In the genomic region with DNA sequence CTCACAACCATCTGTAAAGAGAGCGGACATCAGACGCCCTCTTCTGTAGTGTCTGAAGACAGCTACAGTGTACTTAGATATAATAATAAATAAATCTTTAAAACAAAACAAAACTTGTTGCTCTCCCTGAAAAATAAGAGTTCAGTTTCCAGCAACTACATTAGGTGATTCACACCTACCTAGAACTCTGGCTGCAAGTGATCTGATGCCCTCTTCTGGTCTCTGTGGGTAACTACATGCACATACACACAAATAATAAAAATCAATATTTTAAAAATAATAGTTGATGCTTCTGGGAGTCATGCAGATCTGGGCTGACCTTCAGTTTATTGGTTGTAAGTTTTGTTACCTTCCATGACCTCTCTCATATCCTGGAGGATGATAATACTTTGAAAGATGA, we compare ENCODE assay signal across 12 mouse cellular contexts. TPM values are rescaled to one million over a fixed set of nuclear protein-coding genes. Genes with fewer than 3 reads are reported as not detected.
DNase-seq lines count a peak whose midpoint lies in the region; ATAC-seq lines count a peak whose summit lies in the region.
"Had no signal": no experiment of that assay in that cellular context is flagged by ENCODE, and none has a peak within 500 bp of the region (broad histone marks: within the 10 kb centered on the region; RNA-seq: fewer than 3 reads in every experiment).

No protein-coding gene starts in this region.

- DNase-seq in hindbrain, embryonic 14.5 days (ENCODE audit: low spot score): peak; percentile 58
- DNase-seq in hindbrain, embryonic 10.5 days (ENCODE audit: low spot score): no peak
- peak; percentile 77 for DNase-seq in 3T3-L1 (ENCODE audit: low read depth, low spot score)
- peak; percentile 70 for DNase-seq in CD4-positive helper T cell, adult 2 months (ENCODE audit: low read depth, low spot score)
- DNase-seq in adrenal gland, postnatal 4 days (ENCODE audit: low spot score in 2 of 2): no peak
- DNase-seq in adrenal gland, adult 18-20 months (ENCODE audit: low spot score in 2 of 2): no peak
- DNase-seq: adrenal gland, postnatal 14 days had no signal

- H3K4me2 ChIP-seq in hindbrain, embryonic 14.5 days (replicated peaks): no peak overlapping the region
- H3K4me2 ChIP-seq: hindbrain, embryonic 15.5 days; limb, embryonic 12.5 days had no signal

- no peaks in the 10 kb centered on the region for H3K9me3 ChIP-seq in hindbrain, embryonic 14.5 days (ENCODE audit: control insufficient read depth, low read length)
- H3K9me3 ChIP-seq in hindbrain, embryonic 10.5 days: no peaks in the 10 kb centered on the region
- H3K9me3 ChIP-seq: hindbrain, embryonic 15.5 days; limb, embryonic 12.5 days had no signal

- WGBS in hindbrain, embryonic 14.5 days: 69% methylated on average over 2 of the region's 2 CpGs
- WGBS in hindbrain, embryonic 10.5 days: 80% methylated on average over 2 of the region's 2 CpGs

- peaks cover 14% of the 10 kb centered on the region for H3K4me1 ChIP-seq in hindbrain, embryonic 14.5 days (replicated peaks; ENCODE audit: control insufficient read depth, insufficient read depth, low read length)
- peaks cover 13% of the 10 kb centered on the region for H3K4me1 ChIP-seq in hindbrain, embryonic 10.5 days (replicated peaks)

- H3K9ac ChIP-seq in hindbrain, embryonic 14.5 days: no peak overlapping the region
- H3K9ac ChIP-seq: hindbrain, embryonic 15.5 days; limb, embryonic 12.5 days had no signal

- H3K27me3 ChIP-seq in hindbrain, embryonic 14.5 days (ENCODE audit: control insufficient read depth, insufficient read depth, low read length): no peaks in the 10 kb centered on the region
- no peaks in the 10 kb centered on the region for H3K27me3 ChIP-seq in hindbrain, embryonic 10.5 days (ENCODE audit: insufficient read depth, poor library complexity, severe bottlenecking)
- H3K27me3 ChIP-seq: hindbrain, embryonic 15.5 days; limb, embryonic 12.5 days had no signal

- no peak overlapping the region for H3K27ac ChIP-seq in hindbrain, embryonic 14.5 days
- H3K27ac ChIP-seq in hindbrain, embryonic 10.5 days: no peak overlapping the region
- H3K27ac ChIP-seq: hindbrain, embryonic 15.5 days; limb, embryonic 12.5 days had no signal

- H3K36me3 ChIP-seq in hindbrain, embryonic 14.5 days (replicated peaks; ENCODE audit: control insufficient read depth, insufficient read depth): peaks cover 26% of the 10 kb centered on the region
- H3K36me3 ChIP-seq in hindbrain, embryonic 10.5 days: peaks cover 51% of the 10 kb centered on the region

- H3K4me3 ChIP-seq in hindbrain, embryonic 14.5 days (replicated peaks; ENCODE audit: low read length): no peak overlapping the region
- no peak overlapping the region for H3K4me3 ChIP-seq in hindbrain, embryonic 10.5 days
- H3K4me3 ChIP-seq: hindbrain, embryonic 15.5 days; limb, embryonic 12.5 days had no signal

- no peak for ATAC-seq in hindbrain, embryonic 14.5 days (ENCODE audit: low FRiP score)
- 0 out of 2 replicates have a peak, but pooled peaks have one; percentile 44 for ATAC-seq in erythroblast, adult 5-6 weeks (replicated peaks; ENCODE audit: low FRiP score, poor library complexity, severe bottlenecking)
- no peak for ATAC-seq in activated CD4-positive, CD25-positive, alpha-beta regulatory T cell, adult 4 months

RNA-seq across cellular contexts. Expression of gene Lsm2, which starts 2.6 kb away (rescaled TPM):
- polyA plus RNA-seq in hindbrain, embryonic 14.5 days (2014; fragmentation: Nextera tagmentation; extraction: Ambion mirVana): 92.9 and 97.8 TPM in 2 replicates
- polyA plus RNA-seq in hindbrain, embryonic 10.5 days (2016; fragmentation: Nextera tagmentation; extraction: Ambion mirVana): 278 and 314 TPM in 2 replicates
- total RNA-seq in erythroblast, adult 5-6 weeks (2015; ENCODE audit: low replicate concordance): 46.8 and 50.3 TPM in 2 replicates
- 11.2 and 16.7 TPM in 2 replicates for total RNA-seq in erythroblast, adult 5-6 weeks (2017; ENCODE audit: low replicate concordance)
- 10 to 100 TPM; 50.5 to 54.8 TPM for total RNA-seq in adrenal gland, postnatal 4 days (2021)
- 10 to 100 TPM; 45.5 to 61.3 TPM for polyA plus RNA-seq in activated CD4-positive, CD25-positive, alpha-beta regulatory T cell, adult 4 months (2017; shearing (Covaris generic))
- total RNA-seq in adrenal gland, adult 18-20 months (2021): 10 to 100 TPM; 31.9 to 34.5 TPM

RNA-seq across cellular contexts. Expression of gene Hspa1l, which starts 11.7 kb away (rescaled TPM):
- 1.9 TPM in 2 replicates for polyA plus RNA-seq in hindbrain, embryonic 14.5 days (2014; fragmentation: Nextera tagmentation; extraction: Ambion mirVana)
- 0.76 and 0.78 TPM in 2 replicates for polyA plus RNA-seq in hindbrain, embryonic 10.5 days (2016; fragmentation: Nextera tagmentation; extraction: Ambion mirVana)
- total RNA-seq in erythroblast, adult 5-6 weeks (2015; ENCODE audit: low replicate concordance): not detected in 2 replicates
- not detected in 2 replicates for total RNA-seq in erythroblast, adult 5-6 weeks (2017; ENCODE audit: low replicate concordance)
- 1 to 10 TPM in 1 of 2 experiments, under 1 TPM in 1; 0.39 to 1.3 TPM for total RNA-seq in adrenal gland, postnatal 4 days (2021)
- polyA plus RNA-seq in activated CD4-positive, CD25-positive, alpha-beta regulatory T cell, adult 4 months (2017; shearing (Covaris generic)): under 1 TPM in 1 of 2 experiments, not detected in 1; 0.46 TPM
- total RNA-seq in adrenal gland, adult 18-20 months (2021): under 1 TPM; 0.30 to 0.58 TPM

RNA-seq across cellular contexts. Expression of gene Hspa1a, which starts 12.3 kb away (rescaled TPM):
- polyA plus RNA-seq in hindbrain, embryonic 14.5 days (2014; fragmentation: Nextera tagmentation; extraction: Ambion mirVana): 7.5 and 11.6 TPM in 2 replicates
- 0.90 and 1.7 TPM in 2 replicates for polyA plus RNA-seq in hindbrain, embryonic 10.5 days (2016; fragmentation: Nextera tagmentation; extraction: Ambion mirVana)
- 1.5 and 2.9 TPM in 2 replicates for total RNA-seq in erythroblast, adult 5-6 weeks (2015; ENCODE audit: low replicate concordance)
- 5.0 and 5.4 TPM in 2 replicates for total RNA-seq in erythroblast, adult 5-6 weeks (2017; ENCODE audit: low replicate concordance)
- total RNA-seq in adrenal gland, postnatal 4 days (2021): 10 to 100 TPM; 12.6 to 14.5 TPM
- 1 to 10 TPM in 1 of 2 experiments, under 1 TPM in 1; 0.17 to 5.1 TPM for polyA plus RNA-seq in activated CD4-positive, CD25-positive, alpha-beta regulatory T cell, adult 4 months (2017; shearing (Covaris generic))
- total RNA-seq in adrenal gland, adult 18-20 months (2021): 100 to 1,000 TPM; 195 to 256 TPM

RNA-seq across cellular contexts. Expression of gene Gm20481, which starts 14.5 kb away (rescaled TPM):
- not detected in 2 replicates for polyA plus RNA-seq in hindbrain, embryonic 14.5 days (2014; fragmentation: Nextera tagmentation; extraction: Ambion mirVana)
- polyA plus RNA-seq in hindbrain, embryonic 10.5 days (2016; fragmentation: Nextera tagmentation; extraction: Ambion mirVana): 0.42 TPM in 1 of 2 replicates, not detected in the other
- total RNA-seq in erythroblast, adult 5-6 weeks (2015; ENCODE audit: low replicate concordance): not detected in 2 replicates
- not detected in 2 replicates for total RNA-seq in erythroblast, adult 5-6 weeks (2017; ENCODE audit: low replicate concordance)
- not detected for total RNA-seq in adrenal gland, postnatal 4 days (2021)
- polyA plus RNA-seq in activated CD4-positive, CD25-positive, alpha-beta regulatory T cell, adult 4 months (2017; shearing (Covaris generic)): not detected
- total RNA-seq in adrenal gland, adult 18-20 months (2021): under 1 TPM in 1 of 2 experiments, not detected in 1; 0.60 TPM
- total RNA-seq: adrenal gland, postnatal 14 days had no signal
- polyA plus RNA-seq: hindbrain, embryonic 15.5 days; limb, embryonic 12.5 days; neural tube, embryonic 11.5 days had no signal

RNA-seq across cellular contexts. Expression of gene Vars, which starts 16.6 kb away (rescaled TPM):
- polyA plus RNA-seq in hindbrain, embryonic 14.5 days (2014; fragmentation: Nextera tagmentation; extraction: Ambion mirVana): 51.0 and 51.6 TPM in 2 replicates
- 176 and 199 TPM in 2 replicates for polyA plus RNA-seq in hindbrain, embryonic 10.5 days (2016; fragmentation: Nextera tagmentation; extraction: Ambion mirVana)
- total RNA-seq in erythroblast, adult 5-6 weeks (2015; ENCODE audit: low replicate concordance): 24.4 and 33.4 TPM in 2 replicates
- total RNA-seq in erythroblast, adult 5-6 weeks (2017; ENCODE audit: low replicate concordance): 37.4 and 45.0 TPM in 2 replicates
- total RNA-seq in adrenal gland, postnatal 4 days (2021): 10 to 100 TPM; 77.9 to 89.1 TPM
- polyA plus RNA-seq in activated CD4-positive, CD25-positive, alpha-beta regulatory T cell, adult 4 months (2017; shearing (Covaris generic)): 10 to 100 TPM; 28.5 to 29.1 TPM
- 10 to 100 TPM; 49.8 to 64.8 TPM for total RNA-seq in adrenal gland, adult 18-20 months (2021)

Comparison
In these comparisons a context has a peak if more than half of its experiments do, and no peak if none do; other contexts are left out.
1. DNase-seq: peak in hindbrain, embryonic 14.5 days (single experiment), 3T3-L1 (single experiment) and CD4-positive helper T cell, adult 2 months (single experiment); none in hindbrain, embryonic 10.5 days (single experiment), adrenal gland, postnatal 4 days (0 of 2) and adrenal gland, adult 18-20 months (0 of 2).
2. RNA of gene Hspa1a, which starts 12.3 kb away (total RNA-seq): 195 to 256 TPM in adrenal gland, adult 18-20 months; 12.6 to 14.5 TPM in adrenal gland, postnatal 4 days and 1.5 to 5.4 TPM in erythroblast, adult 5-6 weeks; every median in the first group is over 10 times any median in the second.